Mouse (Mus musculus): ENCODE measurements around the gene Fbf1.
"Not testable (repeated sequence)": the region's sequence is repeated elsewhere in the genome, so short reads cannot be mapped to it uniquely, and the experiment has no call there.

Fbf1 gene

GRCm38 (mm10) chr11:116133497-116133896, 34.5 kb downstream of the Fbf1 start:
- DNase-seq (ENCODE audit: low read depth): no peak

- peak; percentile 57 for DNase-seq (ENCODE audit: low read depth)
Observed at GRCm38 (mm10) chr11:116132366-116133333, 35.3 kb downstream of the Fbf1 start.

GRCm38 (mm10) chr11:116131349-116132170, 36.4 kb downstream of the Fbf1 start:
- no peak for DNase-seq (ENCODE audit: low read depth)

- peak; percentile 93 for DNase-seq (ENCODE audit: low read depth)
Observed at GRCm38 (mm10) chr11:116130488-116131205, 37.3 kb downstream of the Fbf1 start, which contains the start of gene Trim65. TSS of gene Trim65 (minus strand) at chr11:116131128.

GRCm38 (mm10) chr11:116129993-116130487, 37.9 kb downstream of the Fbf1 start:
- DNase-seq (ENCODE audit: low read depth): peak; percentile 66

GRCm38 (mm10) chr11:116129091-116129790, 38.7 kb downstream of the Fbf1 start:
- no peak for DNase-seq (ENCODE audit: low read depth)

GRCm38 (mm10) chr11:116127986-116128385, 40.0 kb downstream of the Fbf1 start:
- DNase-seq (ENCODE audit: low read depth): no peak

- DNase-seq (ENCODE audit: low read depth): no peak
Observed at GRCm38 (mm10) chr11:116127156-116127980, 40.6 kb downstream of the Fbf1 start, which contains the start of gene Trim47. TSS of gene Trim47 (minus strand) at chr11:116127210.

GRCm38 (mm10) chr11:116126261-116126660, 41.7 kb downstream of the Fbf1 start:
- no peak for DNase-seq (ENCODE audit: low read depth)

GRCm38 (mm10) chr11:116121731-116122245, 46.2 kb downstream of the Fbf1 start:
- DNase-seq (ENCODE audit: low read depth): not testable (repeated sequence)

GRCm38 (mm10) chr11:116117819-116118218, 50.1 kb downstream of the Fbf1 start:
- no peak for DNase-seq (ENCODE audit: low read depth)

GRCm38 (mm10) chr11:116117241-116117640, 50.7 kb downstream of the Fbf1 start:
- DNase-seq (ENCODE audit: low read depth): no peak

GRCm38 (mm10) chr11:116111611-116112203, 56.3 kb downstream of the Fbf1 start:
- DNase-seq (ENCODE audit: low read depth): no peak

- DNase-seq (ENCODE audit: low read depth): no peak
Observed at GRCm38 (mm10) chr11:116111067-116111466, 56.9 kb downstream of the Fbf1 start.

GRCm38 (mm10) chr11:116110540-116110939, 57.4 kb downstream of the Fbf1 start:
- DNase-seq (ENCODE audit: low read depth): no peak

- no peak for DNase-seq (ENCODE audit: low read depth)
Observed at GRCm38 (mm10) chr11:116110131-116110530, 57.8 kb downstream of the Fbf1 start.

GRCm38 (mm10) chr11:116109441-116110081, 58.4 kb downstream of the Fbf1 start:
- DNase-seq (ENCODE audit: low read depth): no peak

GRCm38 (mm10) chr11:116108464-116109137, 59.4 kb downstream of the Fbf1 start:
- DNase-seq (ENCODE audit: low read depth): no peak
